Mouse (Mus musculus): Measurements from ENCODE around the gene Rbfox1.

GRCm38 (mm10) chr16:6502219-6502618 is 617.1 kb downstream of the Rbfox1 start:
- TF ChIP-seq CTCF (IDR thresholded peaks at IDR 0.05; ENCODE audit: control insufficient read depth, insufficient read depth, insufficient read length) (no peak), USF1 (IDR thresholded peaks at IDR 0.05; ENCODE audit: low read depth) (no peak), MYOG (IDR thresholded peaks at IDR 0.05; ENCODE audit: control insufficient read depth, extremely low read depth, insufficient read length) (no peak), MAX (IDR thresholded peaks at IDR 0.05) (no peak), FOSL1 (IDR thresholded peaks at IDR 0.05; ENCODE audit: insufficient read depth, low read length, poor library complexity, severe bottlenecking) (no peak)

Measured in C2C12 (cell line).